Mouse (Mus musculus) liver, adult (tissue): ENCODE measurements around the gene Tnfrsf1a.

Experiments
- GATA4 ChIP-seq: IDR thresholded peaks from 2 replicates; pipeline ENCODE4 v1.6.1; 2014; ENCODE audit warnings: mild to moderate bottlenecking, low read length; ENCODE audit not compliant: insufficient replicate concordance

Gene Tnfrsf1a

DNA sequence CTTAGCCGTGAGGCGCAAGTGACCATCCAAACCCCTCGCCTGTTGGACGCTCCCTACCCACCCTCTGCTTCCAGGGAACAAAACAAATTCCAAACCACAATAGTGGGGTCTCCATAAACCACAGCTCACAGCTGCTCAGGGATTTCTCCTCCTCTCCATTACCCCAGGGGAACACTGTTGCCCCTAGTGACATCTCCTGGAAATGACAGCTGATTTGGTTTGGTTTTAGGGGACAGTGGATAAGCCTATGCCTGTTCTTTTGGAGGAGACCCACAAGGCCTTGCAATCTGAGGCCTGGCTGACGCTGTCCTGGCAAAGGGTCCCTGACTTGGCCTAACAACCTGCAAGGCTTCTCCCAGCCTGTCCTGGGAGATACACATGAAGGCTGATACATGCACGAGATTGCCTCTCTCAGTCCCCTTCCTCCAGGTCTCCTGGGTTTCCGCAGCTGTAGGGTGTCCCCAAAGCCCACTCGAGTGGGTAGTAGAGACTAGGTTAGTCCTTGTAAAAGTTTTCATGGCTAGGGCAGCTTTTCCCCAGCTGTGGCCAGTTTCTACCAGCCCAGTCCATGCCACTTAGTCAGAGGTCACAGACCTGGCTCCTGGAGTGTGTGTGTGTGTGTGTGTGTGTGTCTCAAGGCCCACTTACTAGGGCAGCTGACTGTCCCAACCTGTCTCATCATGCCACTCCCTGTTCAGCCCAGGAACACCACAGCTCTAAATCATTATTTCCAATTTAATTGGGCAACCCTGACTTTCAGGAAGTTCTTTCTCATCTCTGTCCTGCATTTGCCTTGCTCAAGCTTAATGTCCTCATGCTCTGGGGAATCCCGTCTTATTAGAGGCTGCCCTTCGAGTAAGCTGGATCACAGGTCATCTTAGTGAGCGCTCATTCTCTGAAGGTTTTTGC lies 36.2 kb downstream of the Tnfrsf1a start:
- TF ChIP-seq GATA4 = no peak

DNA sequence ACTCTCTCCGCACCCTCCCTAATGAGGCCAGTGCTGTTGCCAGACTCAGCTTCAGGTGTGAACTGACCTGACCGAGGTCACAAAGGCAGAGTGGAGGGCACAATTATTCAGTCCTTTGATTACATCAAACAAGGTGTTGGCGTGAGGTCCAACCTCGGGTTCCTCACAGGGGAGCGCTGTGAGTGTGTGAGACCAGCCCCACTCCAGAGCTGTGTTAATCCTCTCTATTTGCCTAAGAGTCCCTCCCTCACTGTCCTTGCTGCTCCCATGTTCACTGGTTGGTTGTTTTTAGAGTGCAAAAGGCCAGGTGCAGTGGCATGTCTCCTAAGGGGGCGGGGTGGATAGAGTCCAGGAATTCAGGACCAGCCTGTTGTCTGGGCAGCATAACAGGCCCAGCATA lies 36.9 kb downstream of the Tnfrsf1a start:
- no peak for TF ChIP-seq GATA4

DNA sequence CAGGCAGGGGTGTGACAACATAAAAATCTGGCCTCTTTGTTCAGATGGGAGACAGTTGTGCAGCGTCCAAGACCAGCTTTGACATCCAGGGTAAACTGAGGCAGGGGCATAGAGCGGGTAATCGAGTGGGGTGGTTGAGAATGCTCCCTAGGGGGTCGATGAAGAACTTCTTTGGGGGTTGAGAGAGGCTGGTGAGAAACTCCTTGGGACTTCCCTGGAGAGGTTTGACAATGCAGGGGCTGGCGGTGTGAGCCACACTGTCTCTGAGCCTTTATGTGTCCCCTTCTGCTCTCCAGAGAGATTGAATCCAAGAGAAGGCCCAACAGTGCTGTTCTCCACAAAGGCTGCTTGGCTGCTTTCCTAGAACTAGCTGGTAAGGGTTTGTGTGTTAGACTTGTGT lies 40.7 kb downstream of the Tnfrsf1a start:
- no peak for TF ChIP-seq GATA4

DNA sequence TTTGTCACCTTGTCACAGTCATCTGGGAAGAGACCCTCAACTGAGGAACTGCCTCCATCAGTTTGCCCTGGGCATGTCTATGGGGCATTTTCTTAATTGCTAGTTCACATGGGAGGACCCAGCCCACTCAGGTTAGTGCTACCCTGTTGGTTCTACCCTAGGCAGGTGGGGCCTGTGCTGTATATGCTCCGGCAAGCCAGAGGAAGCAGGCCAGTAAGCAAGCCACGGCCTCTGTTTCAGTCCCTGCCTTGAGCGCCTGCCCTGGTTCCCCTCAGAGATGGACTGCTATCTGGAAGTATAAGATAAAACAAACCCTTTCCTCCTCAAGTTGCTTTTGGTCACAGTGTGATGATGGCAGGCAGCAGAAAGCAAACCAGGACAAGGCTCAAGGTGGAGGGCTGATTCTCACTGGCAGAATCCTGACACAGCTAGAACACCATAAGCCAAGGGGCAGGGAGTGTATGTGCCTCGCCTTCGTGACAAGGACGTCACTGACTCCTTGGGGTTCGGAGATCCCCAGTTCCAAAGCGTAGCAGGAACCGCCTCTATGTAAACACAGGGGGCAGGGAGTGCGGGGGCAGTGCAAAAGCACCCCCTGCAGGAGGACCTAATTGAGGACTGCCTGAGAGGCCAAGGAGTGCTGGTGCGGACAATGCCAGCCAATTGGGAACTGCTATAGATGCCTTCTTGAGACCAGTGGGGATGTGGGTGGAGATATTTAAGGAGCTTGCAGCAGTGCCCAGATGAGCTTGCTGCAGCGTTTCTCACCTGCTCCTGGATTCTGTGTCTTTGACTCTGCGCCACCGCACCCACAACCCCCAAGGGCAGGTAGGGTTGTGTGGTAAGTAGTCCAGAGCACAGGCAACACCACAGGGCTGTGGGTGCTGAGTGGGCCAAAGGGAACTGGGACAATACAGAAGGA lies 56.6 kb downstream of the Tnfrsf1a start:
- no peak for TF ChIP-seq GATA4

DNA sequence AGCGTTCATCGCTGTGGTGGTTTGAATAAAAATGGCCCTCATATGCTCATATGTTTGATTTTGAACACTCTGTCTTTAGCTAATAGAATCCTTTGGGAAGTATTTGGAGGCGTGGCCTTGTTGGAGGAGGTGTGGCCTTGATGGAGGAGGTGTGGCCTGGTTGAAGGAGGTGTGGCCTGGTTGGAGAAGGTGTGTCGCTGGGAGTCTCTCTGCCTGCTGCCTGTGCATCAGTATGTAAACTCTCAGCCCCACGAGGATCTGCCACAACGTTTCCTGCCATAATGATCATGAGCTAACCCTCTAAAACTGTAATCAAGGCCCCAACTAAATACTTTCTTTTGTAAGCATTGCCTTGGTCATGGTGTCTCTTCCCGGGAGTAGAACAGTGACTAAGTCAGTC lies 58.1 kb downstream of the Tnfrsf1a start:
- no peak for TF ChIP-seq GATA4

DNA sequence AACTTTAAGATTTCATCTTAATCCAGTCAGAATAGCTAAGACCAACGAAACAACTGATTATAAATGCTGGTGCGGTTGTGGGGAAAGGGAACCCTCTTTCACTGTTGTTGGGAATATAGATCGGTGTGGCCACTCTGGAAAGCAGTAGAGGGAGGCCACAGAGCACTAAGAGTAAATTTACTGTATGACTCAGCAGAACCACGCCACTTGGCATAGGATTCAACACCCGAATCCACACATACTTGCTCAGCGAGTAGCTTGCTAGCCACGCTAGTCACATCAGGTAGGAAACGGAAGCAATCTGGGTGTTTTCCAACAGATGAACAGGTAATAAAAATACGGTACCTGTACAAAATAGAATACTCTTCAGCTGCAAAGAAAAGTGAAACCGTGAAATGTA lies 58.5 kb downstream of the Tnfrsf1a start:
- no peak for TF ChIP-seq GATA4

DNA sequence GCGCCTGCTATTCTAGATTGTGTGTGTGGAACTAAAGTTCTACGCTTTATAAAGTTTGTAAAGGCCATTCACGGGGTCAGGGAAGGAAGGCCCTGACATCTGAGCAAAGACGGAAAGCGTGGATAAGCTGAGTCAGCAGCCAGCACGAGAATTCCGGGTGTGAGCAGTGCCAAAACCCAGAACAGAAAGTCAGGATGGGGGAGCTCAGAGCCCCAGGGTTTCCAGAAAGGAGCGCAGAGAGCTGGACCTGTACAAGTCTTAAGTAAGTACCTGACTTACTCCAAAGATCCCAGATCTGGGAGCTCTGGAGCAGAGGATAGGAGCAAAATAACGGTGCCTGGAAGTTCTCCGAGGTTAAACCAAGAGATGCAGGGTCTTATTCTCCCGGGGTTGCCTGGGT lies 61.4 kb downstream of the Tnfrsf1a start:
- TF ChIP-seq GATA4 = no peak

DNA sequence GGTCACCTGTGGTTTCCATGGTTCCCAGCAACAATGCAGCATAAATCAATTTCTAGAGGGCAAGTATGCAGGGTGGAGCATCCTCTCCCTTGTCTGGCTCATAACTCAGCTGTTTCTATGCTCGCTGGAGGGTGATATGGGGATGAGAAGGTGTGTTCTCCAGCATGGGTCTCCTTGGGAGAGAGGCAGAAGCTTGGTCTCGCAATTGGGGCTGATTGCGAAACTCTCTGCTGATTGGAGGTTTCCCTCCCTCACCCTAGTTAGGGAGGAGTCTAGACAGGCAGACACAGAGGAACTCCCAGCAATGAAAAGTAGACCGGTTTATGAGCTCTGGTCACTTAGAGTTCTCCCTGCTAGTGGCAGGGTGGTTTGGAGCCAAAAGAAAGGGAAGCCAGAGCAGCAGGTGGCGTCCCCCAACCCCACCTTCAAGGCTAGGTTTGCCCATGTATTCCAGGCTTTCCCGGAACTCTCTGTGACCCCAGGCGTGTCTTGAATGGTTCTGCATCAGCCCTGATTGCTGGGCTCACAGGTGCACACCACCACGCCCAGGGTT lies 61.9 kb downstream of the Tnfrsf1a start:
- TF ChIP-seq GATA4 = no peak

DNA sequence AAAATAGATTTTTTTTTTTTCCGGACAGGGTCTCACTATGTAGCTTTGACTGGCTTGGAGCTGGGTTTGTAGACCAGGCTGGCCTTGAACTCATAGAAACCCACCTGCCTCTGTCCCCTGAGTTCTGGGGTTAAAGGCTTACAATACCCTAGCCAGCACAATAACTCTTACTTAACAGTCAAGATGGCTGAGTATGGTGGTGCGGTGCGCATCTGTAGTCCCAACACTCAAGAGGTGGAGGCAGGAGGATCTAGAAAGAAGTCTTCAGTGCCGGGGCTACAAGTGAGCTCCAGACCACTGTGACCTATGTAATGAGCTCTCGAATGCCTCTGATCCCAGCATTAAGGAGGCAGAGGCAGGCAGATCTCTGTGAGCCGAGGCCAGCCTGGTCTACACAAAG lies 62.5 kb downstream of the Tnfrsf1a start:
- no peak for TF ChIP-seq GATA4
